Mouse (Mus musculus): ENCODE measurements at regions not wholly inside any gene's neighbourhood (a gene's known extent, or its start where the extent isn't known, plus 50 kb on each side); places are given as distances from the start of the nearest gene placed in this dataset.

DNA sequence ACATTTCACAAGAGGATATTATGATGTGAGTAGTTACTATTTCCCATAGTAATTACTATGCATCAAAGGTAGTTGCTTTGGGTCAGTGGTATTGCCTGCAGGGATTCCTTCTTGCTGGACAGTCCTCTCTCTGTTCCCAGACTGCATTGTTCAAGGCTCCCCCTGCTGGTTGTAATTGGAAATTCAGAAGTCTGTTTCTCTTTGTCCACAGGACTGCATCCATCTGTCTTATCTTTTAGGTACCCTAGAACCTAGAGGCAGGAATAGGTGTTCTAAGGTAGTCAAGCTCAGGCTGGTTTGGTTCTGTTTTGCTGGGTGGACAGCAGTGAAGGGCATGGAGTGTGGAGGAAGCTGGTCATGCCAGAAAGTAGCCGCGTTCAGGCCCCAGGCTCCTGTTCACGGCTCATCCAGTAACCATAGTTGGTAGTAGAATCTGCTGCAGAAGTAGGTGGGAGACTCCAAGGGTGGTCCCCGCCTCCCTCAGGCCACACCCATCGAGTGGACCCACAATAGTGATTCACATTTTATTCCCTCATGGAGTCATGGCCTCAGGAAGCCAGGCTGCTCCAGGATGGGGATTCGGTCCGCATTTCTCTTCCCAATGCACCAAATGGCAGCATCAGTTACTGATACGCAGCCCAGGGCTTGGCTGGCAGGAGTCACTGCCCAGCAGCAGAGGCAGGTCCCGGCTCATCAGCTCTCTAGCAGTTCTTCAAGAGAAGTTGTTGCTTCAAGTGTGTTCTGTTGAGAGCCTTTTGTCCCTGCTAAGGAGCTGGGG, 51.7 kb upstream of the Caprin1 start:
- DNase-seq (ENCODE audit: low spot score), result peak; percentile 42

DNA sequence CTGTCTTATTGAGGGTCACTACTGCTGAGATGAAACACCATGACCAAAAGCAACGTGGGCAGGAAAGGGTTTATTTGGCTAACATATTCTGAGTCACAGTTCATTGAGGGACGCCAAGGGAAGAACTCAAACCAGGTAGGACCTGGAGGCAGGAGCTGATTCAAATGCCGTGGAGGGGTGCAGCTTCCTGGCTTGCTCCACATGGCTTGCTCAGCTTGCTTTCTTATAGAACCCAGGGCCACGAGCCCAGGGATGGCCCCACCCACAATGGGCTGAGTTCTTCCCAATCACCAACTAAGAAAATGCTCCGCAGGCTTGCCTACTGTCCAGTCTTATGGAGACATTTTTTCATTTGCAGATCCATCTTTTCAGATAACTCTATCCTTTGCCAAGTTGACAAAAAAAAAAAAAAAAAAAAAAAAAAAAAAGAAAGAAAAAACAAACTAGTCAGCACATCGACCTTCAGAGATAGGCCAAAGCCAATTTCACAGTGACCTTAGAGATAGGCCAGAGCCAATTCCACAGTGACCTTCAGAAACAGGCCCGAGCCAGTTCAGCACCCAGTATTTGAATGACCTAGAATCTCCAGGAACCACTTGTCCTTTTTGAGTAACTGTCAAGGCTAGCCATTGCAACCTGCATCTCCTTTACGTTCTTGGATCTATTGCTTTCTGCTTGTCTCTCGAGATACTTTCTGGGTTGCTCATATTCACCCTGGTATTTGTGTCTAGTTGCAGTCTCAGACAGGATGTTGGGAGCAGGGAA, 52.5 kb upstream of the Caprin1 start:
- DNase-seq (ENCODE audit: low spot score), result no peak

DNA sequence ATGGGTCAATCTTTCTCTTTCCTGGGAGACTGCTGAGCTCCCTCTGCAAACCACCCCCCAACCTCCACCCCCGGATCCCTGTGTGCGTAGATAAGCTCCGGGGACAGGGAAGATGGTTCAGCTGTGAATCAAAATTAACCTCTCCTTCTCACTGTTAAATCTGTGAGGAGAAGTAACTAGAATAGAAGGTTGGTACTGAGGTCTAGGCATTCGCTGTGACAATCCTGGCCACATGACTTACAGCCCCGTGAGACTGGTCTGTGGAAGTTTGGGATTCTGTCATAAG, 53.0 kb upstream of the Caprin1 start:
- no peak for DNase-seq (ENCODE audit: low spot score)

GRCm38 (mm10) chr2:103851171-103851570, 53.7 kb upstream of the Caprin1 start:
- no peak for DNase-seq (ENCODE audit: low spot score)

- DNase-seq (ENCODE audit: low spot score), result no peak
Measured at GRCm38 (mm10) chr2:103861226-103861625, 63.8 kb upstream of the Caprin1 start.

DNA sequence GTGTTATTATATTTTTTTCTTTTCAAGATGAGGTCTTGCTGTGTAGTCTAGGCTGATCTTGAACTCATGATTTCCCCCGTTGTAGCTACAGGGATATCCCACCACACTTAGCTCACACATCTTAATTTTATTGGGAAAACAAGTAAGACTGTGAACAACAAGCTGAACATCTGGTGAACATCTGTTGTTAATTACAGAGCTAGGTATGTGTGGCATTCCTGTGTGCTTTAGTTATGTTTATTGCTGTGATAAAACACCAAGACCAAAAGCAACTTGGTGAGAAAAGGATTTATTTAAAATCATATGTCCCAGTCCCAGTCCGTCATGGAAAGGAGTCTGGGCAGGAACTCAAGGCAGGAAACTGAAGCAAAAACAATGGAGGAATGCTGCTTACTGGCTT, 66.8 kb upstream of the Caprin1 start:
- DNase-seq (ENCODE audit: low spot score), result no peak

DNA sequence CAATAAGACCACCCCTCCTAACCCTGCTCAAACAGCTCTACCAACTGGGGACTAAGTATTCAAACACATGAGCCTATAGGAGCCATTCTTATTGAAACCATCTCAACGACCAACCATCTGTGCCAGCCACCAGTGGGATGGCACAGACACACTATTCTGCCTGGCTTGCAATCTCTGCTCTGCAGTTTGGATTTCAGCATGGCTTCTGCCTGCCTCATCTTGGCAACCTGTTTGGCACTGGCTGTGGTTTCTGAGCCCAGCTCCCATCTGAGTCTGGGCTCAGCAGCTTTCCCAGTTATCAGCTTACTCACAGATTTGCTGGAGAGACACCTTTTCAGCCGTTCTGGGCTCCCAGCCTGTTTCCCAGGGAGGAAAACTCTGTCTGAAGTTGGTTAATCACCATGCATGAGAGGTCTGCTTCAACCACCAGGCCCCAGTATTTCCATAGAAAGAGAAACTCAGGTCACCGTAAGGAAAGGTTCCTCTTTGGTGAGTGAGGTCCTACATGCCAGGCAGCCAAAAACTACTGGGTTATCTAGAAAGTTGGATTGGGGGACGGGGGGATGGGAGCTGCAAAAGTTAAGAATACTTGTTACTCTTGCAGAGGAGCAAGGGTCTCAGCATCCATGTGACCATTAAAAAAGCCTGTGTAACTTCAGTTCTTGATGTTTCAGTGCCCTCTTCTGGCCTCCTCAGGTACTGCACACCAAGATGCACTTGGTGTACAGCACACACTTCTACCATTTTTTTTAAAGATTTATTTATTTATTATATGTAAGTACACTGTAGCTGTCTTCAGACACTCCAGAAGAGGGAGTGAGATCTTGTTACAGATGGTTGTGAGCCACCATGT, 68.1 kb upstream of the Caprin1 start:
- peak; percentile 18 for DNase-seq (ENCODE audit: low spot score)

GRCm38 (mm10) chr2:103867241-103867957, 70.0 kb upstream of the Caprin1 start:
- no peak for DNase-seq (ENCODE audit: low spot score)

DNA sequence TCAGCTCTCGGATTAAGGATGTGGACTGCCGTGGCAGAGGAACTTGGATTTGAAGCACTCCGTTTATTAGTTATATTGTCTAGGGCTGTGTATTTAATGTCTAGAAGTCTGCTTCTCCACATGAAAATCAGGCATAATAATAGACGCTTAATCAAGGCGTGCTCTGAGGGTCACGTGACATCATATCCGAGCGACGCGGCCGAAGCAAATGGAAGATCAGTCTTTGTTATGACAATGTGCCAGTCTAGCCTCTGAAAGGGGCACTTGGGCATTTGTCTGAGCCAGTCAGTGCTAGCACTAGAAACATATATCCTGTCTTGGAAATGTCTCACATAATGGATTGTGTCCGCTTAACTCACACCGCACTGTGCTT, 70.5 kb upstream of the Caprin1 start:
- no peak for DNase-seq (ENCODE audit: low spot score)

DNA sequence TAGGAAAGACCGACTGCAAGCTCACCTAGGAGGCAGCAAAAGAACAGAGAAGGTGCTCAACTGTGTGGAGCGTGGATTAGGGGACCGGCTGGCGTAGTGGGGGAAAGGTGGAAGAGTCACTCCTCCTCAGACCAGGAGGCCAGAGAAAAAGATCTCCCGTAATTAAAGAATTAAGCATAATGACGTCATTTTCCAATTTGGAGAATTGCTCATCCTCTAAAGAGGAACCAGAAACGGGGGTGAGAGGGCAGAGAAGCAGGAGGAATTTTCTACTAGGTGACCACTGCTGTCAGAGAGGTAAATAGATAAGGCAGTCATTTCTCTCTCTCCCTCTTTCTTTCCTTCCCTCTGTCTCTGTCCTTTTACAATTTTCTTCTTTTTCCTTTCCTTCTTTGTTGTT, 71.2 kb upstream of the Caprin1 start:
- no peak for DNase-seq (ENCODE audit: low spot score)

GRCm38 (mm10) chr2:103871522-103872276, 74.2 kb upstream of the Caprin1 start:
- DNase-seq (ENCODE audit: low spot score), result peak; percentile 49

DNA sequence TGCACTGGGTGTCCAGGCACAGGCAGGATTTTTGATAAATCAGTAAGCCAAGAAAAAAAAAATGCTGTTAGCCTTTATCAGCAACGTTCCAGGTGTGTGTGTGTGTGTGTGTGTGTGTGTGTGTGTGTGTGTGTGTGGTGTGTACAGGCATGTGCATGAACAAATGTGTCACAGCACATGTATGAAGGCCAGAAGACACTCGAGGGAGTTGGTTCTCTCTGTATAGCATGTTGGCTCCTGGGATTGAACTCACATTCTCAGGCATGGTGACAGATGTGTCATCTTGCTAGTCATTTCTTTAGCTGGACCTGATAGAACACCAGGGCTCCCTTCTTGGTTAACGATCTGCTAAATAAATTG, 74.8 kb upstream of the Caprin1 start:
- DNase-seq (ENCODE audit: low spot score), result no peak

- DNase-seq (ENCODE audit: low spot score), result no peak
Measured at GRCm38 (mm10) chr2:103873381-103873780, 75.9 kb upstream of the Caprin1 start.

GRCm38 (mm10) chr2:103874466-103874865, 77.0 kb upstream of the Caprin1 start:
- DNase-seq (ENCODE audit: low spot score), result no peak

DNA sequence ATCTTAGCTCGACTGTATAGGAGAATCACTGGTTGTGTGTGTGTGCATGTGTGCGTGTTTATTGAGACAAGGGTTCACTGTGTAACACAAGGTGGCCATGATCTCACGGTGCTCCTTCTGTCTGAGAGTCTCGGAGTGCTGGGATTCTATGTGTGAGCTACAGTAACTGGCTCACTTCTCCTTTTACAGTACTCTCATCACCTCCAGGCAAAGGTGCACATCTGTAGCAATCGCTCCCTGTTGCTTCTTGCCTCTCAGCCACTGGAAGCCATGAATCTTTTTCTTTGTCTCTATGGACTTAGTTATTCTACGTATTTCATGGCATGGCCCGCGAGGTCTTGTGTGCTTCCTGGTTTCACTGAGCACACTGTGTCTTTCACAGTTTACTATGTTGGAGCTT, 78.3 kb upstream of the Caprin1 start:
- no peak for DNase-seq (ENCODE audit: low spot score)

DNA sequence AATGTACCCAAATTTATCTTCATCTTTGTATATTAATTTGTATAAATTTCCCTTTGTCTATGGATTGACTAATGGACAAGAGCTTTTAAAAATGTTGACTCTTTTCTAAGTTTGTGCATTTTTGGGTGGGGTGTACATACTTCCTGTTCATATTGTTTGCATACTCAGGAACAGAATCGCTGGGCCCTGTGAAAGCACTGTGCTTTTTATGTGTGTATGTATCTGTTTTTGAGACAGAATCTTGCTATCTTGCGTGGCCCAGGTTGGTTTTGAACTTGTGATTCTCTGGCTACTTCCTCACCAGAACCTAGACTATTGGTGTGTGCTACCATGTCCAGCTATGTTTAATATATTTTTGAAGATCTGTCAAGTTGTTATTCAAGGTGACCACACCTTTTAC, 78.8 kb upstream of the Caprin1 start:
- DNase-seq (ENCODE audit: low spot score), result no peak

DNA sequence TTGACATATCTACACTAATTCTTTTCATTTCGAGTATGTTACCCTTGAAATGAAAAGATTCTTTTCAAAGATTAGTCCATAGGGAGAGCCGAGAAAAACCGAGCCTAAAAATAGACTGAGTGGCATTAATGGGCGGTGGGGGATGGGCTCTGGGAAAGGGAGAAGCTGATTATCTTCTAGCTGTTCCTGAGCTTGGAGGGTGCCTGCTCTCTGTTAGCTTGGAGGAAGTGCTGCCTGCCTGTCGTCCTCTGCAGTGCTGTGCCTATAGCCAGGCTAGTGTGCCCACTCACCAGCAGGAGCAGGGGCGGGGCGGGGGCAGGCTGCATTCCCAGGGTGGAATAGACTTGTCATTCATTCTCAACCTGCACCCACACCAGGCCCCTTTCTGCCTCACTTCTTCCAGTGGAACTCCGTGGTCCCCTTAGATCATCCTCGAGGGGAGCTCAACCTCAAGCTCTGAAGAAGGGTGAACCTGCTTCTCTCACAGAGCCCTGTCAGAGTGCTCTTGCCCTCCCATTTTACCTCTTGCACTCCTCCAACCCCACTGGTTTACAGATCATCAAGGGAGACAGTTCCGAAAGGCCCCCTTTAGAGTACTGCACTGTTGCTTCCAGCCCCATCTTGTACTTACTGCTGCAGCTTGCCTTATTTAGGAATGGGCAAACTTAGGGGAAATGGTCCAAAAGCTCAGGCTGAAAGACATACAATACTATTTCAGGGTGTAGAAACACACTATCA, 76.6 kb upstream of the Lmo2 start:
- DNase-seq (ENCODE audit: low spot score), result no peak

GRCm38 (mm10) chr2:103884926-103885325, 72.9 kb upstream of the Lmo2 start:
- DNase-seq (ENCODE audit: low spot score), result no peak

DNA sequence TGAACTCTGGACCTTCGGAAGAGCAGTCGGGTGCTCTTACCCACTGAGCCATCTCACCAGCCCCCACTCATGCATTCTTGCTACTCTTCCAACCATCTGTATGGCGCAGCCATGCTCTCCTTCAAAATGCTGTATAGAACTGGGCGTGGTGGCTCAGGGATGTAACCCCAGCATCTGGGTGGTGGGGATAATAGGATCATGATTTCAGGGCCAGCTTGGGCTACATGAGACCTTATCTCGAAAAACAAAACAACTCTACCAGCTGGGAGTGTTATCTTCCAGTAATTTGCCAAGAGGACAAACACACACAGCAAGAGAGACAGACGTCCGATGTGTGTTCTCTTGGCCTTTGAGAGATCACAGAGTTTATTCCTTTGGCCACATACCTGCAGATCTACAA, 69.8 kb upstream of the Lmo2 start:
- no peak for DNase-seq (ENCODE audit: low spot score)

- no peak for DNase-seq (ENCODE audit: low spot score)
Measured at GRCm38 (mm10) chr2:103891240-103891767, 66.5 kb upstream of the Lmo2 start.

All from yolk sac, embryonic 10.5 days (tissue).